ENCODE assay signal across 8 mouse cellular contexts in the genomic region with DNA sequence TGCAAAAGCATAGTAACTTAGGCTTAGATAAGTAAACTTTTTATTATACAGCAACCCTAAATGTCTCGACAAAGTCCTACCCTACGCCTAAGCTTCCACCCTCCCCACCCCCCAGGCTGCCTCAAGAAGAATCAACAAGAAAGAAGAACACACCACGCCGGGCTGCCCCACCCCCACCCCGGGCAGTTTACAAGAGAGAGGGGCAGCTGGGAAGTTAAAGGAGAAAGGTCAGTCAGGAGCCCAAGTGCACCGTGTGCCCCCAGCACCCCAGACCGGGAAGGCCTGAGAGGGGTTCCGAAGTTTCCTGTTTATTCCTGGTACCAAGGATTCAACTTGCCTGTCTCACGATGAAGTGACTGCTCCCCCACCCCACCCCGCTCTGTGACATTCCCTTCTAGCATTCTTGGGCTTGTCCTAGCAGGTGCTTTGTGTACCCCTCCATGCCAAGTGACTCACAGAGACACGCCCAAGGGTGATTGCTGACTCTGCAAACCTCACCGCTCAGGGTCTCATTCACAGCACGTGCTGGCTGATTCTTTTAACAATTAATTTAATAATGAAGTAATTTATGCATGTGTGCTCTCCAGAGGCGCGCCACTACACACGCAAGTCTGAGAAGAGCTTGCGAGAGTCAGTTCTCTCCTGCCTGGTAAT. TPM values are rescaled to one million over a fixed set of nuclear protein-coding genes. Genes with fewer than 3 reads are reported as not detected.
DNase-seq lines count a peak whose midpoint lies in the region; ATAC-seq and TF ChIP-seq lines count a peak whose summit lies in the region.

No protein-coding gene starts in this region.

- TF ChIP-seq CTCF in intestine, postnatal 0 days (IDR thresholded peaks at IDR 0.05; ENCODE audit: low read depth): no peak
- no peak for TF ChIP-seq CTCF in MEL (IDR thresholded peaks at IDR 0.05 in 2 of 3, conservative IDR thresholded peaks at IDR 0.05 in 1 of 3; ENCODE audit: control insufficient read depth in 1 of 3, insufficient read depth in 1 of 3, low read depth in 2 of 3, low read length in 3 of 3, poor library complexity in 1 of 3, severe bottlenecking in 1 of 3)

- ATAC-seq in intestine, embryonic 14.5 days (replicated peaks; ENCODE audit: low FRiP score, low TSS enrichment, low read depth): peak; percentile 44; the same call in 1 of the 2 replicates
- ATAC-seq in intestine, postnatal 0 days: no peak
- 0 out of 2 replicates have a peak, but pooled peaks have one; percentile 42 for ATAC-seq in midbrain, embryonic 16.5 days

- no peak overlapping the region for H3K9ac ChIP-seq in intestine, embryonic 14.5 days (ENCODE audit: low read length)
- no peak overlapping the region for H3K9ac ChIP-seq in intestine, postnatal 0 days (ENCODE audit: low read depth, low read length)
- no peak overlapping the region for H3K9ac ChIP-seq in MEL (ENCODE audit: control insufficient read depth, low read depth, low read length, poor library complexity, severe bottlenecking)
- H3K9ac ChIP-seq in midbrain, embryonic 16.5 days (ENCODE audit: low read depth, low read length): no peak overlapping the region

- H3K79me2 ChIP-seq in MEL (ENCODE audit: control insufficient read depth, insufficient read depth, low read length, poor library complexity): no peaks in the 10 kb centered on the region

- no peak for DNase-seq in intestine, embryonic 14.5 days (ENCODE audit: low spot score)
- DNase-seq in MEL (ENCODE audit: low read depth, low spot score): no peak
- peak; percentile 32 for DNase-seq in forelimb bud, embryonic 11.5 days (ENCODE audit: low read depth, low spot score)
- no peak for DNase-seq in adrenal gland, adult 2 months
- no peak for DNase-seq in T-cell, adult 2 months (ENCODE audit: low spot score)
- DNase-seq in layer of hippocampus, adult 9-10 months (ENCODE audit: low spot score): no peak

- no peak overlapping the region for H3K27ac ChIP-seq in intestine, embryonic 14.5 days (ENCODE audit: low read depth)
- H3K27ac ChIP-seq in intestine, postnatal 0 days (ENCODE audit: low read depth, low read length): no peak overlapping the region
- no peak overlapping the region for H3K27ac ChIP-seq in MEL (ENCODE audit: control insufficient read depth, low read depth, low read length)
- no peak overlapping the region for H3K27ac ChIP-seq in midbrain, embryonic 16.5 days (ENCODE audit: low read length)

- TF ChIP-seq EP300 in MEL (IDR thresholded peaks at IDR 0.05; ENCODE audit: low read depth in 1 of 2, low read length in 2 of 2): no peak

- no peak overlapping the region for H3K4me3 ChIP-seq in intestine, embryonic 14.5 days (ENCODE audit: low read depth, low read length)
- no peak overlapping the region for H3K4me3 ChIP-seq in intestine, postnatal 0 days (ENCODE audit: low read depth, low read length)
- no peak overlapping the region for H3K4me3 ChIP-seq in MEL (ENCODE audit: control insufficient read depth in 1 of 2, insufficient read depth in 1 of 2, low read depth in 2 of 2, low read length in 2 of 2)
- H3K4me3 ChIP-seq in midbrain, embryonic 16.5 days (ENCODE audit: low read depth, low read length): no peak overlapping the region

- H3K4me1 ChIP-seq in intestine, embryonic 14.5 days (replicated peaks; ENCODE audit: control insufficient read depth, insufficient read depth, low read length): peaks cover 9% of the 10 kb centered on the region
- no peaks in the 10 kb centered on the region; the same call in 1 of the 2 replicates for H3K4me1 ChIP-seq in intestine, postnatal 0 days (replicated peaks; ENCODE audit: control insufficient read depth, insufficient read depth, low read length)
- H3K4me1 ChIP-seq in MEL (ENCODE audit: control insufficient read depth in 1 of 2, insufficient read depth in 2 of 2, low read length in 2 of 2): peaks cover 0 to 3% of the 10 kb centered on the region in 2 experiments; a peak in 1 of 4 replicates
- H3K4me1 ChIP-seq in midbrain, embryonic 16.5 days (ENCODE audit: control insufficient read depth, insufficient read depth, low read length): no peaks in the 10 kb centered on the region

- H3K27me3 ChIP-seq in intestine, embryonic 14.5 days (replicated peaks; ENCODE audit: control insufficient read depth, insufficient read depth, low read length): no peaks in the 10 kb centered on the region
- H3K27me3 ChIP-seq in intestine, postnatal 0 days (replicated peaks; ENCODE audit: control insufficient read depth, insufficient read depth, low read length): peaks cover 12% of the 10 kb centered on the region; the same call in 1 of the 2 replicates
- H3K27me3 ChIP-seq in MEL (ENCODE audit: control insufficient read depth in 1 of 2, insufficient read depth in 2 of 2, low read length in 2 of 2): no peaks in the 10 kb centered on the region
- no peaks in the 10 kb centered on the region for H3K27me3 ChIP-seq in midbrain, embryonic 16.5 days (ENCODE audit: control insufficient read depth, insufficient read depth, low read depth, low read length)

- no peaks in the 10 kb centered on the region for H3K36me3 ChIP-seq in intestine, embryonic 14.5 days (ENCODE audit: control insufficient read depth, insufficient read depth, low read length)
- H3K36me3 ChIP-seq in intestine, postnatal 0 days (ENCODE audit: control insufficient read depth, insufficient read depth): no peaks in the 10 kb centered on the region
- H3K36me3 ChIP-seq in MEL (ENCODE audit: control insufficient read depth in 1 of 2, insufficient read depth in 2 of 2, low read length in 2 of 2): no peaks in the 10 kb centered on the region
- H3K36me3 ChIP-seq in midbrain, embryonic 16.5 days (ENCODE audit: control insufficient read depth, insufficient read depth, low read length): no peaks in the 10 kb centered on the region

- WGBS in intestine, embryonic 14.5 days: 27% methylated on average over 17 of the region's 17 CpGs
- 22% methylated on average over 17 of the region's 17 CpGs for WGBS in intestine, postnatal 0 days
- 30% methylated on average over 17 of the region's 17 CpGs for WGBS in midbrain, embryonic 16.5 days

- TF ChIP-seq RAD21 in MEL (IDR thresholded peaks at IDR 0.05; ENCODE audit: low read depth, low read length): no peak

- peak overlapping the region; percentile 31; the same call in 1 of the 2 replicates for H3K4me2 ChIP-seq in intestine, embryonic 14.5 days (ENCODE audit: low read length)
- H3K4me2 ChIP-seq in intestine, postnatal 0 days (replicated peaks; ENCODE audit: low read depth): no peak overlapping the region
- no peak overlapping the region for H3K4me2 ChIP-seq in midbrain, embryonic 16.5 days (ENCODE audit: low read length)

- no peaks in the 10 kb centered on the region for H3K9me3 ChIP-seq in intestine, embryonic 14.5 days (ENCODE audit: control insufficient read depth, low read length)
- H3K9me3 ChIP-seq in intestine, postnatal 0 days (ENCODE audit: control insufficient read depth): no peaks in the 10 kb centered on the region
- no peaks in the 10 kb centered on the region for H3K9me3 ChIP-seq in MEL (replicated peaks; ENCODE audit: insufficient read depth, low read length)
- no peaks in the 10 kb centered on the region; the same call in 1 of the 2 replicates for H3K9me3 ChIP-seq in midbrain, embryonic 16.5 days (replicated peaks; ENCODE audit: control insufficient read depth, low read length, poor library complexity, severe bottlenecking)

- no peak for TF ChIP-seq POLR2A in MEL (IDR thresholded peaks at IDR 0.05; ENCODE audit: control insufficient read depth in 1 of 2, insufficient read depth in 1 of 2, low read depth in 1 of 2, low read length in 2 of 2, poor library complexity in 1 of 2)

TF ChIP-seq in MEL, 35 proteins besides CTCF, POLR2A, EP300 and RAD21:
- TF ChIP-seq MAFK (IDR thresholded peaks at IDR 0.05; ENCODE audit: borderline replicate concordance, low read depth, low read length) (0 out of 2 replicates have a peak, but pooled peaks have one; percentile 27), USF2 (IDR thresholded peaks at IDR 0.05; ENCODE audit: borderline replicate concordance in 1 of 2, insufficient read depth in 1 of 2, low read depth in 1 of 2, low read length in 2 of 2) (no peak), TCF12 (IDR thresholded peaks at IDR 0.05; ENCODE audit: low read depth, low read length) (no peak)

RNA-seq across cellular contexts. Expression of a gene that starts 27.6 kb away (rescaled TPM):
- 20.1 and 20.8 TPM in 2 replicates for polyA plus RNA-seq in intestine, embryonic 14.5 days (2014; fragmentation: Nextera tagmentation; extraction: Ambion mirVana)
- 6.4 and 7.0 TPM in 2 replicates for polyA plus RNA-seq in intestine, postnatal 0 days (2015; fragmentation: Nextera tagmentation; extraction: Ambion mirVana)
- total RNA-seq in MEL (2012; rRNA removed): 23.6 and 30.7 TPM in 2 replicates
- polyA plus RNA-seq in MEL (2012; ENCODE audit: insufficient read depth in 1 of 2, insufficient read length in 2 of 2, low read depth in 1 of 2, low replicate concordance in 2 of 2, missing spikeins in 1 of 2): 10 to 100 TPM in 1 of 2 experiments, not detected in 1; 29.2 TPM
- polyA plus RNA-seq in midbrain, embryonic 16.5 days (2015; fragmentation: Nextera tagmentation; extraction: Ambion mirVana): 6.1 and 6.4 TPM in 2 replicates
- 10 to 100 TPM; 11.4 to 12.1 TPM for total RNA-seq in adrenal gland, adult 2 months (2021)
- 3.3 and 4.5 TPM in 2 replicates for polyA plus RNA-seq in adrenal gland, adult 2 months (2012; rRNA removed)
